Comparison of ENCODE assay signal across 13 mouse cellular contexts in genomic region chr17:63662251-63662650, GRCm38 (mm10).
DNase-seq lines count a peak whose midpoint lies in the region; ATAC-seq and TF ChIP-seq lines count a peak whose summit lies in the region.
"Had no signal": no experiment of that assay in that cellular context is flagged by ENCODE, and none has a peak within 500 bp of the region (broad histone marks: within the 10 kb centered on the region; RNA-seq: fewer than 3 reads in every experiment).

No protein-coding gene starts in this region.

- H3K27me3 ChIP-seq in kidney, embryonic 15.5 days, result no peaks in the 10 kb centered on the region
- no peaks in the 10 kb centered on the region for H3K27me3 ChIP-seq in embryonic facial prominence, embryonic 12.5 days
- H3K27me3 ChIP-seq in limb, embryonic 14.5 days (ENCODE audit: control insufficient read depth, insufficient read depth, low read length), result no peaks in the 10 kb centered on the region

- peak overlapping the region; percentile 85 for H3K27ac ChIP-seq in kidney, embryonic 15.5 days
- no peak overlapping the region for H3K27ac ChIP-seq in embryonic facial prominence, embryonic 12.5 days
- H3K27ac ChIP-seq in limb, embryonic 14.5 days (replicated peaks; ENCODE audit: low read depth, low read length), result no peak overlapping the region
- H3K27ac ChIP-seq: hindbrain, embryonic 14.5 days had no signal

- WGBS in kidney, embryonic 15.5 days, result 28% methylated on average over 12 of the region's 12 CpGs
- 56% methylated on average over 12 of the region's 12 CpGs for WGBS in embryonic facial prominence, embryonic 12.5 days
- WGBS in limb, embryonic 14.5 days, result 30% methylated on average over 12 of the region's 12 CpGs

- ATAC-seq in kidney, embryonic 15.5 days (replicated peaks; ENCODE audit: low FRiP score), result no peak
- no peak for ATAC-seq in embryonic facial prominence, embryonic 12.5 days (ENCODE audit: insufficient number of reproducible peaks, insufficient read depth, low FRiP score, low TSS enrichment)
- ATAC-seq in limb, embryonic 14.5 days (ENCODE audit: low FRiP score, low read depth), result peak; percentile 31; the same call in 1 of the 2 replicates
- ATAC-seq in cerebellum, adult (ENCODE audit: insufficient number of reproducible peaks, low FRiP score, low TSS enrichment), result no peak
- ATAC-seq: forebrain, postnatal 0 days; midbrain, embryonic 16.5 days had no signal

- H3K9ac ChIP-seq in kidney, embryonic 15.5 days, result no peak overlapping the region
- H3K9ac ChIP-seq in embryonic facial prominence, embryonic 12.5 days, result no peak overlapping the region
- no peak overlapping the region for H3K9ac ChIP-seq in limb, embryonic 14.5 days (ENCODE audit: low read depth, low read length, severe bottlenecking)
- H3K9ac ChIP-seq: forebrain, postnatal 0 days; hindbrain, embryonic 14.5 days had no signal

- no peak for TF ChIP-seq POLR2A in limb, embryonic 14.5 days (IDR thresholded peaks at IDR 0.05; ENCODE audit: borderline replicate concordance, extremely low read depth, insufficient read depth, insufficient read length)

- H3K4me3 ChIP-seq in kidney, embryonic 15.5 days (replicated peaks), result no peak overlapping the region
- no peak overlapping the region for H3K4me3 ChIP-seq in embryonic facial prominence, embryonic 12.5 days
- peak overlapping the region; percentile 7; the same call in 1 of the 2 replicates for H3K4me3 ChIP-seq in limb, embryonic 14.5 days (replicated peaks; ENCODE audit: low read length)

- no peaks in the 10 kb centered on the region for H3K9me3 ChIP-seq in kidney, embryonic 15.5 days (replicated peaks)
- H3K9me3 ChIP-seq in embryonic facial prominence, embryonic 12.5 days, result no peaks in the 10 kb centered on the region
- no peaks in the 10 kb centered on the region for H3K9me3 ChIP-seq in limb, embryonic 14.5 days (ENCODE audit: control insufficient read depth, low read length)

- intact Hi-C loops in left cerebral cortex, postnatal 10 days (cut with DNase I), result no loop called here

- peak overlapping the region; percentile 44 for H3K4me2 ChIP-seq in kidney, embryonic 15.5 days
- H3K4me2 ChIP-seq in embryonic facial prominence, embryonic 12.5 days (replicated peaks), result 0 out of 2 replicates have a peak overlapping the region, but pooled peaks have one; percentile 7
- H3K4me2 ChIP-seq in limb, embryonic 14.5 days (replicated peaks; ENCODE audit: low read depth, low read length, severe bottlenecking), result peak overlapping the region; percentile 40
- H3K4me2 ChIP-seq: hindbrain, embryonic 14.5 days had no signal

- DNase-seq in embryo, embryonic 11 days, result peak; percentile 14
- DNase-seq in embryo, embryonic 10 days (ENCODE audit: low spot score), result no peak
- DNase-seq in kidney, adult 8-10 months, result no peak
- peak; percentile 61 for DNase-seq in limb, embryonic 14.5 days (ENCODE audit: low spot score)
- DNase-seq in left cerebral cortex, postnatal 10 days (ENCODE audit: extremely low spot score in 1 of 2, low spot score in 2 of 2), result no peak
- DNase-seq: adrenal gland, postnatal 36 days; cerebellum, adult 11 months; forebrain, postnatal 0 days had no signal

- H3K4me1 ChIP-seq in kidney, embryonic 15.5 days, result peaks cover 14% of the 10 kb centered on the region
- 0 out of 2 replicates have a peak, but pooled peaks cover 3% of the 10 kb centered on the region for H3K4me1 ChIP-seq in embryonic facial prominence, embryonic 12.5 days
- peaks cover 9% of the 10 kb centered on the region; the same call in 1 of the 2 replicates for H3K4me1 ChIP-seq in limb, embryonic 14.5 days (ENCODE audit: control insufficient read depth, insufficient read depth, low read length)

- H3K36me3 ChIP-seq in kidney, embryonic 15.5 days, result no peaks in the 10 kb centered on the region
- H3K36me3 ChIP-seq in embryonic facial prominence, embryonic 12.5 days, result no peaks in the 10 kb centered on the region
- no peaks in the 10 kb centered on the region for H3K36me3 ChIP-seq in limb, embryonic 14.5 days (ENCODE audit: control insufficient read depth, insufficient read depth, low read length)

Comparison
In these comparisons a context has a peak if more than half of its experiments do, and no peak if none do; other contexts are left out.
1. DNase-seq: peak in embryo, embryonic 11 days (single experiment) and limb, embryonic 14.5 days (single experiment); none in embryo, embryonic 10 days (single experiment), kidney, adult 8-10 months (0 of 2) and left cerebral cortex, postnatal 10 days (0 of 2).
2. Peak in every context shown above with its lines, with median percentiles within 50 percentile points of each other: H3K4me2 ChIP-seq.